Mouse (Mus musculus) cerebellum, adult 11-12 months (tissue): Measurements from ENCODE around the gene Slc27a2.

ENCODE experiments used
- DNase-seq: peaks from one replicate; pipeline ENCODE4 v3.0.0; 2022

Slc27a2 gene

GRCm38 (mm10) chr2:126555533-126555932 lies 3.3 kb downstream of the Slc27a2 start:
- no peak for DNase-seq

- no peak for DNase-seq
Observed at GRCm38 (mm10) chr2:126560094-126560493, 7.9 kb downstream of the Slc27a2 start.

GRCm38 (mm10) chr2:126563411-126564105 lies 11.4 kb downstream of the Slc27a2 start:
- DNase-seq = no peak

GRCm38 (mm10) chr2:126572163-126572562 lies 20.0 kb downstream of the Slc27a2 start:
- no peak for DNase-seq

GRCm38 (mm10) chr2:126572747-126573146 lies 20.5 kb downstream of the Slc27a2 start:
- DNase-seq = no peak

GRCm38 (mm10) chr2:126575391-126576176 lies 23.4 kb downstream of the Slc27a2 start:
- DNase-seq = no peak

GRCm38 (mm10) chr2:126577362-126577761 lies 25.2 kb downstream of the Slc27a2 start:
- no peak for DNase-seq

GRCm38 (mm10) chr2:126579282-126579681 lies 27.1 kb downstream of the Slc27a2 start:
- no peak for DNase-seq

- no peak for DNase-seq
Observed at GRCm38 (mm10) chr2:126583960-126584359, 31.8 kb downstream of the Slc27a2 start.

GRCm38 (mm10) chr2:126584621-126585369 lies 32.6 kb downstream of the Slc27a2 start:
- DNase-seq = no peak

GRCm38 (mm10) chr2:126587468-126587867 lies 35.3 kb downstream of the Slc27a2 start:
- DNase-seq = no peak

GRCm38 (mm10) chr2:126591304-126591703 lies 39.1 kb downstream of the Slc27a2 start:
- no peak for DNase-seq

GRCm38 (mm10) chr2:126593831-126594610 lies 41.8 kb downstream of the Slc27a2 start:
- peak; percentile 52 for DNase-seq

GRCm38 (mm10) chr2:126596347-126597072 lies 44.3 kb downstream of the Slc27a2 start:
- no peak for DNase-seq

GRCm38 (mm10) chr2:126597279-126598241 lies 45.4 kb downstream of the Slc27a2 start:
- DNase-seq = no peak

- no peak for DNase-seq
Observed at GRCm38 (mm10) chr2:126598359-126598758, 46.2 kb downstream of the Slc27a2 start.

- no peak for DNase-seq
Observed at GRCm38 (mm10) chr2:126599005-126599404, 46.8 kb downstream of the Slc27a2 start.

- DNase-seq = no peak
Observed at GRCm38 (mm10) chr2:126600533-126600932, 48.3 kb downstream of the Slc27a2 start.

GRCm38 (mm10) chr2:126601918-126602600 lies 49.9 kb downstream of the Slc27a2 start:
- DNase-seq = no peak

- no peak for DNase-seq
Observed at GRCm38 (mm10) chr2:126606061-126606687, 54.0 kb downstream of the Slc27a2 start.
